Mouse (Mus musculus): ENCODE measurements around the gene Defa25.
"Not testable (repeated sequence)": the region's sequence is repeated elsewhere in the genome, so short reads cannot be mapped to it uniquely, and the experiment has no call there.

Gene Defa25

DNA sequence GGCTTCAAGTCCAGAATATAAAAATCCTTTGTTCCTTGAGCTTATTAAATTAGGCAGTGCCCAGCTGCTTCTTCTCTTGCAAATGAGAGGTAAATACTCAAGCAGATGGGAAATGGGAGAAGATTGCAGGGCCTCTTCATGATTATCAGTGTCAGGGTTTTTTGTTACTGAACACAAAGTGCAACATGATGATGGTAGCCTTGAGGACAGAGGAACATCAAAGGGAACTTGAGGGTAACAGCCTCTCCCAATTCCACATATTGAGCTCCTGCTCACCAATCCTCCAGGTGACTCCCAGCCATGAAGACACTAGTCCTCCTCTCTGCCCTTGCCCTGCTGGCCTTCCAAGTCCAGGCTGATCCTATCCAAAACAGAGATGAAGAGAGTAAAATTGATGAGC is at the start of gene Defa25:
TSS of gene Defa25 (plus strand) at position 301 of the 400 bp plus-strand sequence.
- not testable (repeated sequence) for H3K36me3 ChIP-seq (ENCODE audit: insufficient read depth, low read length)

DNA sequence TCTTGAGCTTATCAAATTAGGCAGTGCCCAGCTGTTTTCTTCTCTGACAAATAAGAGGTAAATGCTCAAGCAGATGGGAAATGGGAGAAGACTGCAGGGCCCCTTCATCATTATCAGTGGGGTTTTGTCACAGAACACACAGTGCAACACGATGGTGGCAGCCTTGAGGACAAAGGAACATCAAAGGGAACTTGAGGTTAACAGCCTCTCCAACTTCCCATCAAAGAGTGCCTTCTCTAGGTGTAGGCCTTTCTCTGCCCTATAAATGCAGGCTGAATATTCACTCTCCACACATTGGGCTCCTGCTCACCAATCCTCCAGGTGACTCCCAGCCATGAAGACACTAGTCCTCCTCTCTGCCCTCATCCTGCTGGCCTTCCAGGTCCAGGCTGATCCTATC is 29.5 kb upstream of the Defa25 start, which contains the start of gene Defa23:
TSS of gene Defa23 (plus strand) at position 301 of the 400 bp plus-strand sequence.
- not testable (repeated sequence) for H3K27me3 ChIP-seq (ENCODE audit: insufficient read depth, low read length); H3K4me1 ChIP-seq (replicated peaks; ENCODE audit: low read depth, low read length); H3K36me3 ChIP-seq (ENCODE audit: insufficient read depth, low read length); H3K9me3 ChIP-seq (ENCODE audit: low read length); H3K4me3 ChIP-seq (replicated peaks; ENCODE audit: low read length)

More for the DNA sequence above, at the start of gene Defa25:
- H3K4me1 ChIP-seq (replicated peaks; ENCODE audit: low read depth, low read length); H3K27me3 ChIP-seq (ENCODE audit: insufficient read depth, low read length); H3K4me3 ChIP-seq (replicated peaks; ENCODE audit: low read length); H3K9me3 ChIP-seq (ENCODE audit: low read length): not testable (repeated sequence)

DNA sequence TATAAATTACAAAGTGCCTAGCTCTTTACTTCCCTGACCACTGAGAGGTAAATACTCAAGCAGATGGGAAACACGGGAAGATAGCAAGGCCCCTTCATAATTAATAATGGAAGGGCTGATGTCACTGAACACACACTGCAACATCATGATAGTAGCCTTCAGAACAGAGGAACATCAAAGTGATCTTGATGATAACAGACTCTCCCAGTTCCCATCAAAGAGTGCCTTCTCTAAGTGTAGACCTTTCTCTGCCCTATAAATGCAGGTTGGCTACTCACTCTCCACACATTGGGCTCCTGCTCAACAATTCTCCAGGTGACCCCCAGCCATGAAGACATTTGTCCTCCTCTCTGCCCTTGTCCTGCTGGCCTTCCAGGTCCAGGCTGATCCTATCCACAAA is 19.5 kb upstream of the Defa25 start, which contains the start of gene Defa35:
TSS of gene Defa35 (plus strand) at position 301 of the 400 bp plus-strand sequence.
- H3K9me3 ChIP-seq (ENCODE audit: low read length); H3K4me1 ChIP-seq (replicated peaks; ENCODE audit: low read depth, low read length): not testable (repeated sequence)

DNA sequence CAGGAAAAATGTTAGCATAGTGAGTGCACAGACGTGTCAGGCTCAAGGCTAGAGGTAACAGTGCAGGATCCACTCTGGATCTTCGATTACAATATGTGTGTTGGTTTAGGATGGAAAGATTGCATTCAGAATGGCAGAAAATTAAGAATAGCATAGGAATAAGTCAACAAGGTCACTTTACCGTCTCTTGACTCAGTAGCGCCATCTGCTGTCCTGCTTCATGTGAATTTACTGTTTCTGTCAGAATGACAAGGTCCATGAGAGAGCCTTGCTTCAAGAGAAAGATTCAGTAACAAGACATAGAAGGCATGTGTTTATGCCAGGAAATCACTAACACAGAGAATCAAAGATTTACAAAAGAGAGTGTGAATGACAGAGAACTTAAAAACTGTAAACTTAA is 8.9 kb downstream of the Defa25 start:
- TF ChIP-seq POU5F1 (IDR thresholded peaks at IDR 0.05; ENCODE audit: borderline replicate concordance, low read length) (no peak), CTCF (conservative IDR thresholded peaks at IDR 0.05; ENCODE audit: low read length) (peak; percentile 71)
- no peak overlapping the region for H3K4me3 ChIP-seq (replicated peaks; ENCODE audit: low read length)
- H3K9me3 ChIP-seq (ENCODE audit: low read length) = 0 out of 2 replicates have a peak, but pooled peaks cover 3% of the 10 kb centered on the region
- H3K27me3 ChIP-seq (ENCODE audit: insufficient read depth, low read length) = no peaks in the 10 kb centered on the region
- H3K4me1 ChIP-seq (replicated peaks; ENCODE audit: low read depth, low read length) = no peaks in the 10 kb centered on the region
- H3K36me3 ChIP-seq (ENCODE audit: insufficient read depth, low read length) = no peaks in the 10 kb centered on the region

More for the DNA sequence above, 19.5 kb upstream of the Defa25 start, which contains the start of gene Defa35:
- H3K36me3 ChIP-seq (ENCODE audit: insufficient read depth, low read length); H3K27me3 ChIP-seq (ENCODE audit: insufficient read depth, low read length); H3K4me3 ChIP-seq (replicated peaks; ENCODE audit: low read length): not testable (repeated sequence)

DNA sequence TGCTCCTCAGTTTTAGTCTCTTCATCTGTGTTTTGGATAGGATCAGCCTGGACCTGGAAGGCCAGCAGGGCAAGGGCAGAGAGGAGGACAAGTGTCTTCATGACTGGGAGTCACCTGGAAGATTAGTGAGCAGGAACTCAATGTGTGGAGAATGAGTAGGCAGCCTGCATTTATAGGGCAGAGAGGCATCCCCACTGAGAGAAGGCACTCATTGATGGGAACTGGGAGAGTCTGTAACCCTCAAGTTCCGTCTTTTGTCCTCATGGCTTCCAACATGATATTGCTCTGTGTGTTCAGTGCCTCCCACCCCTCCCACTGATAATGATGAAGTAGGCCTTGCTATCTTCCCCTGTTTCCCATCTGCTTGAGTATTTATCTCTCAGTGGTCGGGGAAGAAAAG is 11.7 kb downstream of the Defa25 start, which contains the start of gene Gm14851:
TSS of gene Gm14851 (minus strand) at position 101 of the 400 bp plus-strand sequence.
- not testable (repeated sequence) for H3K4me1 ChIP-seq (replicated peaks; ENCODE audit: low read depth, low read length); H3K9me3 ChIP-seq (ENCODE audit: low read length); H3K27me3 ChIP-seq (ENCODE audit: insufficient read depth, low read length); H3K36me3 ChIP-seq (ENCODE audit: insufficient read depth, low read length); H3K4me3 ChIP-seq (replicated peaks; ENCODE audit: low read length)

DNA sequence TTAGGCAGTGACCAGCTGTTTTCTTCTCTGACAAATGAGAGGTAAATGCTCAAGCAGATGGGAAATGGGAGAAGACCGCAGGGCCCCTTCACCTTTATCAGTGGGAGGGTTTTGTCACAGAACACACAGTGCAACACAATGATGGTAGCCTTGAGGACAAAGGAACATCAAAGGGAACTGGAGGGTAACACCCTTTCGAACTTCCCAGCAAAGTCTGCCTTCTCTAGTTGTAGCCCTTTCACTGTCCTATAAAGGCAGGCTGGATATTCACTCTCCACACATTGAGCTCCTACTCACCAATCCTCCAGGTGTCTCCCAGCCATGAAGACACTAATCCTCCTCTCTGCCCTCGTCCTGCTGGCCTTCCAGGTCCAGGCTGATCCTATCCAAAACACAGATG is 50.1 kb downstream of the Defa25 start, which contains the start of gene Defa30:
TSS of gene Defa30 (plus strand) at position 301 of the 400 bp plus-strand sequence.
- H3K9me3 ChIP-seq (ENCODE audit: low read length); H3K4me3 ChIP-seq (replicated peaks; ENCODE audit: low read length); H3K36me3 ChIP-seq (ENCODE audit: insufficient read depth, low read length); H3K4me1 ChIP-seq (replicated peaks; ENCODE audit: low read depth, low read length); H3K27me3 ChIP-seq (ENCODE audit: insufficient read depth, low read length): not testable (repeated sequence)

Data from E14TG2a.4 (cell line).